Mouse (Mus musculus) CD8-positive naive resting alpha-beta T cell, adult 57 days (primary cell): ENCODE results near the gene Iyd. TPM values are rescaled to one million over a fixed set of nuclear protein-coding genes. Genes with fewer than 3 reads are reported as not detected.

ENCODE experiments used
- total RNA-seq: library from RNA; stranded (reverse); gene quantifications from one replicate; pipeline ENCODE4 v1.2.4, GENCODE M21; 2023

Gene Iyd
- total RNA-seq, result not detected

DNA sequence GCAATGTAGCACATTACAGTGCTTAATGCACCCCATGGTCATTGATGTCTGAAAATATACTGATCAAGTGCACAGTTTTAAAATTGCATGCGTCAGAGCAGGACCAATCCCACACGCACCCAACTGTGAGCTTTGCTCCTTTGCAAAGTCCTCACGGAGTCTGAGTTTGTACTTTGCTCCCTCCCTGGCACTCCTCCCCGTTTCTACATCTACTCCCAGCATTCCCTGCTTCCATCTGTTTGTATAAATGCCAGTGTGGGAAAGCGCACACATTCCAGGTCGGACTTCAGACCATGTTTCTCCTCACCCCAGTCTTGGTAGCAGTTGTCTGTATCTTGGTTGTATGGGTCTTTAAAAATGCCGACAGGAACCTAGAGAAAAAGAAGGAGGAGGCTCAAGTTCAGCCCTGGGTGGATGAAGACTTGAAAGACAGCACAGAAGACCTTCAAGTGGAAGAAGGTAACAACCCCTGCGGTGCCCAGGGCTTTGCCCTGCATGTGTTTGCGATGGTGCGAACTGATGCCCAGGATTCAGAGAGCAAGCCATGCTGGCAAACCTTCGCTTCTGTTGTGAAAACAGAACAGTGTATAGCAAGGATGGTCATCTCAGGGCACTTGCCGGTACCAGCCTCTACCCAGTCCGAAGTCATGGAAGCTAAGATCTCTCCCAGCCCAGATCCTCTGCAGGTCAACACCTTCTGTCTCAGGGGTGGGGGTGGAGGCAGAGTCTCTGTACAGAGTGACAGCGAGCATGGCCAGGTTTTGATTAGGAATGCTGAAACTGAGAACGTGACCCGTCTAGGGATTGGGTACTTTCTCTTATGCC is at the start of gene Iyd:
Gene Iyd (plus strand): TSS at position 238 of the 825 bp plus-strand sequence.

Other genes with a start within 250 kb of the Iyd start
- 0.31 TPM for gene Ppp1r14c, start 174.2 kb upstream of the Iyd start, total RNA-seq
- 0.18 TPM for gene Plekhg1, start 200.1 kb downstream of the Iyd start, total RNA-seq